Mouse (Mus musculus) kidney, adult 18-20 months (tissue): ENCODE results near the gene Irak2.
"Not testable (repeated sequence)": the region's sequence is repeated elsewhere in the genome, so short reads cannot be mapped to it uniquely, and the experiment has no call there.

Experiments used
- DNase-seq: peaks from one replicate; pipeline ENCODE4 v3.0.0; 2021

Irak2 gene

GRCm38 (mm10) chr6:113713389-113713788, 75.1 kb downstream of the Irak2 start:
- not testable (repeated sequence) for DNase-seq

GRCm38 (mm10) chr6:113714276-113714675, 76.0 kb downstream of the Irak2 start:
- no peak for DNase-seq

- DNase-seq, result peak; percentile 25
These were observed 76.5 kb downstream of the Irak2 start for GRCm38 (mm10) chr6:113714797-113715196.

GRCm38 (mm10) chr6:113717541-113717940, 79.3 kb downstream of the Irak2 start:
- DNase-seq, result no peak

GRCm38 (mm10) chr6:113719878-113720277, 81.6 kb downstream of the Irak2 start, which contains the start of gene Ghrl:
Gene Ghrl, minus strand, starts transcription at chr6:113719880.
- DNase-seq, result no peak

GRCm38 (mm10) chr6:113721061-113721460, 82.8 kb downstream of the Irak2 start:
- no peak for DNase-seq

GRCm38 (mm10) chr6:113728181-113728580, 89.9 kb downstream of the Irak2 start:
- no peak for DNase-seq

GRCm38 (mm10) chr6:113731296-113731695, 93.0 kb downstream of the Irak2 start:
- no peak for DNase-seq

- DNase-seq, result no peak
These were observed 99.2 kb downstream of the Irak2 start for GRCm38 (mm10) chr6:113737318-113738046.

- DNase-seq, result peak; percentile 87
These were observed 102.3 kb downstream of the Irak2 start, which contains the start of gene Sec13 for GRCm38 (mm10) chr6:113740236-113741217. Gene Sec13, minus strand, starts transcription at chr6:113740743.

GRCm38 (mm10) chr6:113741425-113741824, 103.2 kb downstream of the Irak2 start:
- no peak for DNase-seq

GRCm38 (mm10) chr6:113742321-113742720, 104.1 kb downstream of the Irak2 start:
- DNase-seq, result no peak

GRCm38 (mm10) chr6:113743111-113743510, 104.8 kb downstream of the Irak2 start:
- DNase-seq, result no peak
